Mouse (Mus musculus): Measurements from ENCODE around the gene Rnf150. TPM values are rescaled to one million over a fixed set of nuclear protein-coding genes. Genes with fewer than 3 reads are reported as not detected.

The Rnf150 gene
- polyA plus RNA-seq, 1 experiment from 2014 or later: 2.8 TPM

DNA sequence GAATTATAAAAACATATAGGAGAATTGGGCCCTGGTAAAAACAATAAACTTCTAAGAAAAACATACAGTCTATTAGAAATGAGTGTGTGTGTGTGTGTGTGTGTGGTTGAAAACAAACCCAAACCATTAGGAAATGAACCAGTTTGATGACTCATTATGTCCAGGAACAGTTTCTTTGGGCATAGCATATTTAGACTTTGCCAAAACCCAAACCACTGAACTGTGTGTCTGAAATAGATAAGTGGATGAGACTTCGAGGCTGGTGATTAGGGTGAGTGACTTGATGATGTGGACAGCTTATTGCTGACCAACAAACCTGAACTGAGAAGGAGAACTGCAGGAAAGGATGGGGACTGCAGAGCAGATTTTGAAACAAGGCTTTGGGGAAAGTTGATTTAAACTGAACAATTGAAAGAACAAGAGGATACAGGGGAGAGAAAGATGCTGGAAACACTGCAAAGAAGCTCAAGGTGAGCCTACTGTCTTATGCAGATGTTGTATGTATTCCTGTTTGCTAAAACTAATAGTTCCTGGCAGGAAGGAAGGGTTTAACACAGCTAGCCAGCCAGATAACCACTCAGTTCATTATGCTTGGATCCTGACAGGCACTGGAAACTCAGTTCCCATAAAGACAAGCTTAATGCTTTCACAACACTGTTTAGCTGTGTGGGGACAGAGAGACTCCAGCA is 53.8 kb downstream of the Rnf150 start:
- Histone ChIP-seq H3K4me1 (ENCODE audit: control insufficient read depth, insufficient read depth, low read length) (no peaks in the 10 kb centered on the region), H3K9me3 (ENCODE audit: control insufficient read depth, low read depth, low read length) (no peaks in the 10 kb centered on the region), H3K4me2 (replicated peaks; ENCODE audit: low read depth, low read length) (no peak overlapping the region), H3K36me3 (ENCODE audit: control insufficient read depth, insufficient read depth, low read length) (no peaks in the 10 kb centered on the region), H3K27me3 (ENCODE audit: control insufficient read depth, insufficient read depth, low read length) (no peaks in the 10 kb centered on the region), H3K9ac (replicated peaks; ENCODE audit: low read depth, low read length) (no peak overlapping the region), H3K27ac (ENCODE audit: low read length) (no peak overlapping the region), H3K4me3 (ENCODE audit: low read depth, low read length) (no peak overlapping the region)
- ATAC-seq (ENCODE audit: insufficient number of reproducible peaks, insufficient read depth, low FRiP score, low read depth): no peak
- WGBS: 76% methylated on average over 1 of the region's 1 CpGs

- WGBS: 79% methylated on average over 5 of the region's 5 CpGs
- no peaks in the 10 kb centered on the region for H3K36me3 ChIP-seq (ENCODE audit: control insufficient read depth, insufficient read depth, low read length)
- no peak overlapping the region for H3K9ac ChIP-seq (replicated peaks; ENCODE audit: low read depth, low read length)
- H3K4me2 ChIP-seq (replicated peaks; ENCODE audit: low read depth, low read length): no peak overlapping the region
- ATAC-seq (ENCODE audit: insufficient number of reproducible peaks, insufficient read depth, low FRiP score, low read depth): no peak
- no peak overlapping the region for H3K27ac ChIP-seq (ENCODE audit: low read length)
- H3K27me3 ChIP-seq (ENCODE audit: control insufficient read depth, insufficient read depth, low read length): no peaks in the 10 kb centered on the region
- no peaks in the 10 kb centered on the region for H3K9me3 ChIP-seq (ENCODE audit: control insufficient read depth, low read depth, low read length)
- no peaks in the 10 kb centered on the region for H3K4me1 ChIP-seq (ENCODE audit: control insufficient read depth, insufficient read depth, low read length)
- H3K4me3 ChIP-seq (ENCODE audit: low read depth, low read length): no peak overlapping the region
These were observed 54.6 kb downstream of the Rnf150 start for GRCm38 (mm10) chr8:82917540-82918316.

DNA sequence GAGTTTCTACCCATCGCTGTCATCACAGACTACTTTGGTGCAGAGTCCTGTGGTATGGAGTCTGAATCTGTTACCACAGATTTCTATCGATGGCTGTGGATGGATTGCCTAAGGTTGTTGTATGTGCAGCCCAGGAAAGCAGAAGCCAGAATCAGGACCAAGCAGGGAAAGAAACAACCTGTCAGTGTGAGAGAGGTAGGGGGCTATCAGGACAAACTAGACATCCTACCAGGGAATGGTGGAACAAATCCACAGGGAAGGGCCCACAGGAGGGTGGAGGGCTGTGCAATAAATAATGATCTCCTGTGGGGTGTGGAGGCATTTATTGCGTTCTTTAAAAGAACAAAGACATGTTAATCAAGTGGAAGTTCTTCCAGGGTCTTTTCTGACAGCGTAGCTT is 56.5 kb downstream of the Rnf150 start:
- H3K4me2 ChIP-seq (replicated peaks; ENCODE audit: low read depth, low read length): no peak overlapping the region
- H3K4me1 ChIP-seq (ENCODE audit: control insufficient read depth, insufficient read depth, low read length): no peaks in the 10 kb centered on the region
- H3K9ac ChIP-seq (replicated peaks; ENCODE audit: low read depth, low read length): no peak overlapping the region
- H3K27me3 ChIP-seq (ENCODE audit: control insufficient read depth, insufficient read depth, low read length): no peaks in the 10 kb centered on the region
- WGBS: 80% methylated on average over 4 of the region's 4 CpGs
- ATAC-seq (ENCODE audit: insufficient number of reproducible peaks, insufficient read depth, low FRiP score, low read depth): no peak
- H3K27ac ChIP-seq (ENCODE audit: low read length): no peak overlapping the region
- H3K4me3 ChIP-seq (ENCODE audit: low read depth, low read length): no peak overlapping the region
- no peaks in the 10 kb centered on the region for H3K9me3 ChIP-seq (ENCODE audit: control insufficient read depth, low read depth, low read length)
- H3K36me3 ChIP-seq (ENCODE audit: control insufficient read depth, insufficient read depth, low read length): no peaks in the 10 kb centered on the region

GRCm38 (mm10) chr8:82920124-82920523 is 57.0 kb downstream of the Rnf150 start:
- Histone ChIP-seq H3K36me3 (ENCODE audit: control insufficient read depth, insufficient read depth, low read length) (no peaks in the 10 kb centered on the region), H3K27me3 (ENCODE audit: control insufficient read depth, insufficient read depth, low read length) (no peaks in the 10 kb centered on the region), H3K4me1 (ENCODE audit: control insufficient read depth, insufficient read depth, low read length) (no peaks in the 10 kb centered on the region), H3K4me2 (replicated peaks; ENCODE audit: low read depth, low read length) (no peak overlapping the region), H3K27ac (ENCODE audit: low read length) (no peak overlapping the region), H3K9ac (replicated peaks; ENCODE audit: low read depth, low read length) (no peak overlapping the region), H3K9me3 (ENCODE audit: control insufficient read depth, low read depth, low read length) (no peaks in the 10 kb centered on the region), H3K4me3 (ENCODE audit: low read depth, low read length) (no peak overlapping the region)
- 73% methylated on average over 4 of the region's 4 CpGs for WGBS
- ATAC-seq (ENCODE audit: insufficient number of reproducible peaks, insufficient read depth, low FRiP score, low read depth): no peak

DNA sequence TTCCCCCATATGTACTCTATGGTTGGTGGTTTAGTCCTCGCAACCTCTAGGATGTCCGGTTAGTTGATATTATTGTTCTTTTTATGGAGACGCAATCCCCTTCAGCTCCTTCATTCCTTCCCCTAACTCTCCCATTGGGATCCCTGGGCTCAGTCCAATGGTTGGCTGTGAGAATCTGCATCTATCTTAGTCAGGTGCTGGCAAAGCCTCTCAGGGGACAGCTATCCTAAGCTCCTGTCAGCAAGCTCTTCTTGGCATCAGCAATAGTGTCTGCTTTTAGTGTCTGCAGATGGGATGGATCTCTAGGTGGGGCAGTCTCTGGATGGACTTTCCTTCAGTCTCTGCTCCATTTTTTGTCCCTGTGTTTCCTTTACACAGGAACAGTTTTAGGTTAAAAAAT is 62.1 kb downstream of the Rnf150 start:
- no peaks in the 10 kb centered on the region for H3K27me3 ChIP-seq (ENCODE audit: control insufficient read depth, insufficient read depth, low read length)
- H3K4me1 ChIP-seq (ENCODE audit: control insufficient read depth, insufficient read depth, low read length): 0 out of 2 replicates have a peak, but pooled peaks cover 5% of the 10 kb centered on the region
- 97% methylated on average over 3 of the region's 3 CpGs for WGBS
- no peak overlapping the region for H3K27ac ChIP-seq (ENCODE audit: low read length)
- no peak overlapping the region for H3K4me3 ChIP-seq (ENCODE audit: low read depth, low read length)
- ATAC-seq (ENCODE audit: insufficient number of reproducible peaks, insufficient read depth, low FRiP score, low read depth): no peak
- H3K36me3 ChIP-seq (ENCODE audit: control insufficient read depth, insufficient read depth, low read length): no peaks in the 10 kb centered on the region
- H3K9me3 ChIP-seq (ENCODE audit: control insufficient read depth, low read depth, low read length): no peaks in the 10 kb centered on the region
- H3K9ac ChIP-seq (replicated peaks; ENCODE audit: low read depth, low read length): no peak overlapping the region
- no peak overlapping the region for H3K4me2 ChIP-seq (replicated peaks; ENCODE audit: low read depth, low read length)

DNA sequence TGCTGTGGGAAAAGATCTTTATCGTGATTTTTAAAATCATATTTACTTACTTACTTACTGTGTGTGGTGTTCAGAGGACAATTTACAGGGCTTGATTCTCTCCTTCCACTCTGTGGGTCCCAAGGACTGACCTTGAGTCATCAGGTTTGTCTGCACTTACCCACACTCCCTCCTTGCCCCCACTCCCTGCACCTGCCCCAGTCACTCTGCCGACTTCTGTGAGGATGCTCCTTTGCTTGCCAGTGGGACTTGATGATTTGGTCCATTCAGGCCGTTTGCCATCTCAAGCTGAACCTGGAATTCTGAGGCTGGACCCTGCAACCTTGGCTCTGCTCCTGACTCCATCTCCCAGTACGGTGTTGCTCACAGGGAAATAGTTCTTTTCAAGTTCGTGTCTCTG is 63.4 kb downstream of the Rnf150 start:
- Histone ChIP-seq H3K27ac (ENCODE audit: low read length) (no peak overlapping the region), H3K27me3 (ENCODE audit: control insufficient read depth, insufficient read depth, low read length) (no peaks in the 10 kb centered on the region), H3K4me2 (replicated peaks; ENCODE audit: low read depth, low read length) (no peak overlapping the region), H3K36me3 (ENCODE audit: control insufficient read depth, insufficient read depth, low read length) (no peaks in the 10 kb centered on the region), H3K9me3 (ENCODE audit: control insufficient read depth, low read depth, low read length) (no peaks in the 10 kb centered on the region), H3K9ac (replicated peaks; ENCODE audit: low read depth, low read length) (no peak overlapping the region), H3K4me1 (ENCODE audit: control insufficient read depth, insufficient read depth, low read length) (0 out of 2 replicates have a peak, but pooled peaks cover 5% of the 10 kb centered on the region), H3K4me3 (ENCODE audit: low read depth, low read length) (no peak overlapping the region)
- WGBS: 83% methylated on average over 5 of the region's 5 CpGs
- ATAC-seq (ENCODE audit: insufficient number of reproducible peaks, insufficient read depth, low FRiP score, low read depth): no peak

- H3K9ac ChIP-seq (replicated peaks; ENCODE audit: low read depth, low read length): no peak overlapping the region
- no peak overlapping the region for H3K4me3 ChIP-seq (ENCODE audit: low read depth, low read length)
- H3K27ac ChIP-seq (ENCODE audit: low read length): no peak overlapping the region
- H3K36me3 ChIP-seq (ENCODE audit: control insufficient read depth, insufficient read depth, low read length): no peaks in the 10 kb centered on the region
- WGBS: 89% methylated on average over 7 of the region's 7 CpGs
- ATAC-seq (ENCODE audit: insufficient number of reproducible peaks, insufficient read depth, low FRiP score, low read depth): no peak
- 0 out of 2 replicates have a peak, but pooled peaks cover 5% of the 10 kb centered on the region for H3K4me1 ChIP-seq (ENCODE audit: control insufficient read depth, insufficient read depth, low read length)
- H3K9me3 ChIP-seq (ENCODE audit: control insufficient read depth, low read depth, low read length): no peaks in the 10 kb centered on the region
- H3K27me3 ChIP-seq (ENCODE audit: control insufficient read depth, insufficient read depth, low read length): no peaks in the 10 kb centered on the region
- H3K4me2 ChIP-seq (replicated peaks; ENCODE audit: low read depth, low read length): no peak overlapping the region
These were observed 68.4 kb downstream of the Rnf150 start for GRCm38 (mm10) chr8:82931554-82931953.

DNA sequence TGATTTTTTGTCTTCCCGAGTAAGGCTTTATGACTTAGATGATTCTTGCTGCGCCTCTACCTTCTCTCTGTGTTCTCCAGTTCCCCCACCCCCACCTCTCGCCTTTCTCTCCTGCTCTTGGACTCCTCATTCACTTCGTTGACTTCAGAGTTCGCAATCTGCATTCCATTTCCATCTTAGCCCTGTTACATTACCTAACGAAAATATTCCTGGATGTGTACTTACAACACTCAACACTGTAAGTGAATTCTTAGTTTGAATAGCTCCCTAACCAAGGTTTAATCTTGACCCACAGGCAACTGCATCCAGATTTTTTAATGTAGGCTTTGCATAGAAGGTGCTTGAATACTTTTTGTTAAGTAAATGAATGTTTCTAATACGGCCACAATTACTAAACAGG is 73.0 kb downstream of the Rnf150 start:
- 80% methylated on average over 7 of the region's 7 CpGs for WGBS
- Histone ChIP-seq H3K36me3 (ENCODE audit: control insufficient read depth, insufficient read depth, low read length) (no peaks in the 10 kb centered on the region), H3K4me2 (replicated peaks; ENCODE audit: low read depth, low read length) (no peak overlapping the region), H3K27me3 (ENCODE audit: control insufficient read depth, insufficient read depth, low read length) (no peaks in the 10 kb centered on the region), H3K4me1 (ENCODE audit: control insufficient read depth, insufficient read depth, low read length) (peaks cover 16% of the 10 kb centered on the region; the same call in 1 of the 2 replicates), H3K27ac (ENCODE audit: low read length) (no peak overlapping the region), H3K9me3 (ENCODE audit: control insufficient read depth, low read depth, low read length) (no peaks in the 10 kb centered on the region), H3K4me3 (ENCODE audit: low read depth, low read length) (no peak overlapping the region), H3K9ac (replicated peaks; ENCODE audit: low read depth, low read length) (no peak overlapping the region)
- ATAC-seq (ENCODE audit: insufficient number of reproducible peaks, insufficient read depth, low FRiP score, low read depth): no peak
